Mouse (Mus musculus) left cerebral cortex, postnatal 4 days (tissue): ENCODE data around the gene Hnrnpul2. TPM values are rescaled to one million over a fixed set of nuclear protein-coding genes. Genes with fewer than 3 reads are reported as not detected.

Experiments used
- total RNA-seq, 2 experiments: library from RNA; stranded (reverse); gene quantifications; 2 replicates each; pipeline ENCODE4 v1.2.3; 2021

Gene Hnrnpul2
- total RNA-seq, 2 experiments from 2014 or later = 108 to 116 TPM

Other genes with a start within 250 kb of the Hnrnpul2 start
- 10 to 100 TPM; 16.0 to 17.9 TPM for gene Slc22a8, start 228.8 kb upstream of the Hnrnpul2 start, total RNA-seq
- gene Slc22a6, start 202.0 kb upstream of the Hnrnpul2 start, total RNA-seq = 10 to 100 TPM; 12.0 TPM
- gene Chrm1, start 156.2 kb upstream of the Hnrnpul2 start, total RNA-seq = 10 to 100 TPM; 58.0 to 63.6 TPM
- gene Slc3a2, start 96.6 kb upstream of the Hnrnpul2 start, total RNA-seq = 100 to 1,000 TPM; 166 to 179 TPM
- 10 to 100 TPM; 55.9 to 56.5 TPM for gene Wdr74, start 84.2 kb upstream of the Hnrnpul2 start, total RNA-seq
- 1 to 10 TPM; 2.7 to 2.8 TPM for gene 1700092M07Rik, start 79.3 kb upstream of the Hnrnpul2 start, total RNA-seq
- 10 to 100 TPM; 70.8 to 77.5 TPM for gene Stx5a, start 78.6 kb upstream of the Hnrnpul2 start, total RNA-seq
- gene Nxf1, start 62.9 kb upstream of the Hnrnpul2 start, total RNA-seq = 100 to 1,000 TPM; 105 to 110 TPM
- gene Tmem223, start 49.0 kb upstream of the Hnrnpul2 start, total RNA-seq = 100 to 1,000 TPM in 1 of 2 experiments, 10 to 100 TPM in 1; 96.5 to 102 TPM
- gene Tmem179b, start 45.5 kb upstream of the Hnrnpul2 start, total RNA-seq = 1 to 10 TPM; 8.2 to 9.2 TPM
- gene Taf6l, start 33.6 kb upstream of the Hnrnpul2 start, total RNA-seq = 10 to 100 TPM; 24.9 to 29.4 TPM
- gene Polr2g, start 21.4 kb upstream of the Hnrnpul2 start, total RNA-seq = 10 to 100 TPM; 87.2 to 92.3 TPM
- gene Zbtb3, start 17.5 kb upstream of the Hnrnpul2 start, total RNA-seq = 1 to 10 TPM; 5.1 to 6.8 TPM
- gene Ttc9c, start 677 bp upstream of the Hnrnpul2 start, total RNA-seq = 10 to 100 TPM; 46.0 to 47.2 TPM
- not detected for gene AC129217.1, start 9.8 kb downstream of the Hnrnpul2 start, total RNA-seq
- gene Bscl2, start 17.5 kb downstream of the Hnrnpul2 start, total RNA-seq = 10 to 100 TPM; 76.9 to 78.4 TPM
- 100 to 1,000 TPM; 275 to 279 TPM for gene Gng3, start 19.2 kb downstream of the Hnrnpul2 start, total RNA-seq
- under 1 TPM; 0.76 to 0.93 TPM for gene Lrrn4cl, start 30.8 kb downstream of the Hnrnpul2 start, total RNA-seq
- 100 to 1,000 TPM; 109 to 122 TPM for gene Ubxn1, start 51.5 kb downstream of the Hnrnpul2 start, total RNA-seq
- gene Uqcc3, start 60.9 kb downstream of the Hnrnpul2 start, total RNA-seq = 10 to 100 TPM; 22.3 to 25.7 TPM
- 1 to 10 TPM; 4.6 to 8.6 TPM for gene Lbhd1, start 63.7 kb downstream of the Hnrnpul2 start, total RNA-seq
- gene Gm49403, start 63.9 kb downstream of the Hnrnpul2 start, total RNA-seq = not detected
- gene 1810009A15Rik, start 68.8 kb downstream of the Hnrnpul2 start, total RNA-seq = 10 to 100 TPM; 16.4 to 21.4 TPM
- 1 to 10 TPM; 4.2 to 5.8 TPM for gene Gm49416, start 68.9 kb downstream of the Hnrnpul2 start, total RNA-seq
- 10 to 100 TPM; 25.3 to 25.6 TPM for gene Ints5, start 73.0 kb downstream of the Hnrnpul2 start, total RNA-seq
- gene Ganab, start 78.1 kb downstream of the Hnrnpul2 start, total RNA-seq = 100 to 1,000 TPM; 102 to 110 TPM
- 100 to 1,000 TPM; 109 to 115 TPM for gene B3gat3, start 100.4 kb downstream of the Hnrnpul2 start, total RNA-seq
- 1 to 10 TPM; 1.4 to 1.7 TPM for gene Rom1, start 109.3 kb downstream of the Hnrnpul2 start, total RNA-seq
- gene Eml3, start 109.5 kb downstream of the Hnrnpul2 start, total RNA-seq = 10 to 100 TPM in 1 of 2 experiments, 1 to 10 TPM in 1; 9.4 to 11.6 TPM
- 10 to 100 TPM; 75.4 to 79.6 TPM for gene Mta2, start 121.9 kb downstream of the Hnrnpul2 start, total RNA-seq
- 10 to 100 TPM; 17.5 to 20.0 TPM for gene Tut1, start 133.8 kb downstream of the Hnrnpul2 start, total RNA-seq
- 100 to 1,000 TPM; 385 to 398 TPM for gene Eef1g, start 147.0 kb downstream of the Hnrnpul2 start, total RNA-seq
- gene Ahnak, start 169.3 kb downstream of the Hnrnpul2 start, total RNA-seq = 10 to 100 TPM; 14.0 to 18.5 TPM